Mouse (Mus musculus) CH12.LX (cell line): ENCODE data around the gene Cd37.

Source experiments
- CTCF ChIP-seq, 2 experiments: IDR thresholded peaks in 1 of 2; conservative IDR thresholded peaks in 1 of 2; 2 replicates each; pipeline ENCODE4 v1.5.1; 2011 to 2012; ENCODE audit warnings: low read depth in 2 of 2, low read length in 2 of 2, improper control_type of control experiment in 1 of 2, inconsistent platforms in 1 of 2, mild to moderate bottlenecking in 1 of 2, moderate library complexity in 1 of 2
- E2F4 ChIP-seq: IDR thresholded peaks from 2 replicates; pipeline ENCODE4 v1.6.1; 2011; ENCODE audit warnings: low read depth, low read length, improper control_type of control experiment; ENCODE audit not compliant: insufficient replicate concordance
- EP300 ChIP-seq: IDR thresholded peaks from 2 replicates; pipeline ENCODE4 v1.6.1; 2011; ENCODE audit warnings: low read length, improper control_type of control experiment
- GABPA ChIP-seq: IDR thresholded peaks from 2 replicates; pipeline ENCODE4 v1.6.1; 2012; ENCODE audit warnings: low read depth, low read length, improper control_type of control experiment, inconsistent platforms; ENCODE audit not compliant: insufficient replicate concordance
- KAT2A ChIP-seq: IDR thresholded peaks from 2 replicates; pipeline ENCODE4 v1.6.1; 2012; ENCODE audit warnings: low read length, improper control_type of control experiment, inconsistent platforms; ENCODE audit not compliant: insufficient replicate concordance
- MXI1 ChIP-seq: IDR thresholded peaks from 2 replicates; pipeline ENCODE4 v1.6.1; 2011; ENCODE audit warnings: mild to moderate bottlenecking, low read depth, low read length, improper control_type of control experiment
- POLR2AphosphoS2 ChIP-seq: IDR thresholded peaks from 2 replicates; pipeline ENCODE4 v1.6.1; 2011; ENCODE audit warnings: low read depth, low read length, improper control_type of control experiment
- ZNF384 ChIP-seq: IDR thresholded peaks from 2 replicates; pipeline ENCODE4 v1.6.1; 2012; ENCODE audit warnings: low read depth, low read length, improper control_type of control experiment, inconsistent platforms

GRCm38 (mm10) chr7:45204380-45205143 lies 34.4 kb downstream of the Cd37 start, which contains the start of gene Ccdc155:
- TF ChIP-seq GABPA (no peak), KAT2A (no peak), POLR2AphosphoS2 (no peak), CTCF (conservative IDR thresholded peaks at IDR 0.05 in 1 of 2, IDR thresholded peaks at IDR 0.05 in 1 of 2; ENCODE audit: low read depth in 2 of 2, low read length in 2 of 2) (no peak), EP300 (no peak), ZNF384 (no peak), MXI1 (0 out of 2 replicates have a peak, but pooled peaks have one; percentile 31), E2F4 (peak; percentile 75; the same call in 1 of the 2 replicates)
